Mouse (Mus musculus): ENCODE data around the gene Fchsd2.

Fchsd2 gene

DNA sequence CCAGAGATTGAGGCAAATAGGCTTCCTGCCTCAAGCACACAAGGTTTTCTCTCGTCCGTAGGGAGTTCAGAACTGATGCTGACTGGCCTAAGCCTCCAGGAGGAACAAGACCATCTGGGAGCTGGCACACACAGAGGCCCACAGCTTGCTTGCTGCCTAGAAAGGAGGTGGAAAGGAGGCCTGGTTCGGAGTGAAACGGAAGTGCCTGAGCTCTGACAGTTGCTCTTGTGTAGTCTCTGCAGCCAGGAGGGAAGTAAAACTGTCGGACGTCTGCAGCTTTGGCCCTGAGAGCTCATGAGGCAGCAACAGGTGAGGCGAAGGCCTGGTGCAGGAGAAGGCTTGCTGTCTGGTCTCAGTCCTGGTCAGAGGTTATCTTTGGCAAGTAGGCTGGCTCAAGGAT is at the start of gene Fchsd2:
Gene Fchsd2 (plus strand): TSS at position 246 of the 400 bp plus-strand sequence.
- DNase-seq (ENCODE audit: extremely low read depth, low read depth), result no peak

DNA sequence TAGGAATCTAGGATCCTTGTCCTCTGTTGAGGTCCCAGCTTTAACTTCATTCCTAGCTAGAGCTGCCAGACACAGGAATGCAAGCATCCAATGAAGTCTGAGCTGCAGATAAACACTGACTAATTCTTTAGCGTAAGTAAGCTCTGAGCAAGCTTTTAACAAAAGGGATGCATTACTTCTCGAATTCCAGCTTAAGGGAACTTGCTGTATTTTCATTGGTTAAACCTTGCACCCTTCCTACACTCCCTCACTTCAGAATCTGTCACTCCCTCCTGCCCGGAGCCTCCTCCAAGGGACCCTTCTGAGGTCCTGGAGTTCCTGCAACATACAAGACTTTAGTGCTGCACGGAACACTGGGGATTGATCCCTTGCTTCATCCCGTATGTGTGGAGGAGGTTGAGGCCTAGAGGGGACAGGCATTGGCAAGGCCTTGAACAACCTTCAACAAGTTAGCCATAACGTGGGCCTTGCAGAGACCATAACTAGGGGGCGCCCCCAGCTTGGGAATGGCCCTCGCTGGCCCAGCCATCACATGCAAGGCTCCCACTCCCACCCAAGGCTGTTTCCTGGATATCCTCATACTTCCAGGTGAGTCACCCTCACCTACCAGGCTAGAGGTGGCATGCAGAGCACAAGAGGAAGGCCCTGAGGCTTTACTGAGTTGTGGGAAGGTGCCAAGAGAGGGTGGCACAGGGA is 48.7 kb upstream of the Fchsd2 start:
- no peak for DNase-seq (ENCODE audit: extremely low read depth, low read depth)

DNA sequence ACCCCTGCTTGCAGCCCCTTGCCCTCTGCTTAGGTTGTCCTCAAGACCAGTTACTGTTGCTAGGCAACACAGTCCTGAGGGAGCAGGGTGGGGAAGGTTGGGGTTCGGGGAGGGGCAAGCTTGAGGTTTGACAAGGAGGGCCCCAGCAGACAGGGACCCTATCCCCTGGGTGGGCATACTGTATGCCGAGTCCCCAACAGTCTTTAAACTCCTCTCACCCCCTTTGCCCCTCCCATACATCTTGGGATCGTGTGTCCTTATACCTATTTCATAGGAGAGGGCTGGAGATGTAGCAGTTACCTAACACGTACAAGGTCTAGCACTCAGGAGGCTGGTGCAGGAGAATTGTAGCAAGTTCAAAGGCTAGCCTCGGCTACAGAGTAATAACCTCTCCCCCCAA is 44.4 kb upstream of the Fchsd2 start:
- DNase-seq (ENCODE audit: extremely low read depth, low read depth), result no peak

DNA sequence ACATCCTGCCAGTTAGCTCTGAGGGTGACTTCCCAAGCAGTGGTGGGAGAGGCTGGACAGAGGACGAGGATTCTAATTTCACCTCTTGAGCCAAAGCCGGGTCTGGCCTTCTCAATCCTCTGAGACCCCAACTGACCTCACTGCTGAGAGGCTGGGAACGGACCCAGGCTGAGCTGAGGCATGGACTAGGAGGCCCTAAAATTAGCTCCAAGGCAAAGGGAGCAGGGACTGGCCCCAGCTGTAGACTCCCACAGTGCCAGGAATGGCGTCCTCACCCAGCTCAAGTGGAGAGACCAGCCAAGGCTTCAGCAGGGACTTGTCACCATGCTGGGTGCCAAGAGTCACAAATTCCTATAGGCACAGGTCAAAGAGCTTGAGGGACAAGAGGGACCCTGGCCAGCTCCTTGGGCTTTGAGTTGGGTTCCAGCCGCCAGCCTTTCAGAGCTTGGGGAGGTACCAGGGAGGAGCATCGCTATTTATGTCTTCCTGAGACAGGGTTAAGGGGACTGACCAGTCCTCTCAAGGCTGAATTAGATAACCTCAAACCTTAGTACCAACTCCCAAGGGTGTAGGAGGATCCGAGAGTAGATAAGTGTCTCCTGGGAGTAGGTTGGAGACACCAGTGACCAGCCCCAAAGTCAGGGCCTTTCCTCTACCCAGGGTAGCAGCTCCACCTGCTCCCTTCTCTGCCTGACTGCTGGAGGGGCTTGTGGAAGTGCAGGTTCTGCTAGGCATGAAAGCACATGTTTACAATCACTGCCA is 43.2 kb upstream of the Fchsd2 start:
- no peak for DNase-seq (ENCODE audit: extremely low read depth, low read depth)

DNA sequence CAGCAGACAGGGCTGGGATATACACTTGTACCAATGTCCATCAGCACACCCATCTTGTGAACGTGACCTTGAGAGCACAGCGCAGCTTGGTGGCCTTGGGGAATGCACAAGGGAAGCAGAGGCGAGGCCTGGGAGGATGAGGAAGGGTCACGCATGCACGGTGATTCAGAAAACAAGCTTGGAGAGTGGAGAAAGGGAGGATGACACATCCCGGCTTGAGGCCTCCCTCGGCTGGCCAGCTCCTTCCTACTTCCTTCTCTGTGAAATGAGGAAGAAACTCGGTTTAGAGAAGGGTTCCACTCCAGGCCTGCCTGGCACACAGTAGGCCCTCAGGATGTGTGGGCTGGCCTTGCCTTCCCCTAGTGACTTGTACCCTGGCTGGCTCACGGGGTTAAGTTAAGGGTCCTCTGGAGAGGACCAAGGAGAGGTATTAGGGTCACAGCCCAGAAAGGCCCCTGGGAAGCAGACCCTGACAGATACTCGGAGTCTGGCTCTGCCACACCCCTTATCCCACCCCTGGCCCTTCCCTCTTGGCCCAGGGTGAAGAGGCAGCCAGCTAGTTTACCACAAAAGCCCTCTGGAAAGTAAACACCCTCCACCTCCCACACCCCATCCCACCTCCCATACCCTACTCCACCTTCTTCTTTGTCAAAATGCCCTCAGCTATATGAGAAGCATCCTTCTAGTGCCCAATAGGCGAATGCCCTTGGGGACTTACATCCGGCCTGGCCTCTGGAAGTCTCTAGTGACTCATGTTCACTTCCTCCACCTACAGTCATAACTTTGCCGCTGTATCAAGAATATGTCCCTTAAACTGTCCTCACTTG is 41.7 kb upstream of the Fchsd2 start:
- DNase-seq (ENCODE audit: extremely low read depth, low read depth), result peak; percentile 23

DNA sequence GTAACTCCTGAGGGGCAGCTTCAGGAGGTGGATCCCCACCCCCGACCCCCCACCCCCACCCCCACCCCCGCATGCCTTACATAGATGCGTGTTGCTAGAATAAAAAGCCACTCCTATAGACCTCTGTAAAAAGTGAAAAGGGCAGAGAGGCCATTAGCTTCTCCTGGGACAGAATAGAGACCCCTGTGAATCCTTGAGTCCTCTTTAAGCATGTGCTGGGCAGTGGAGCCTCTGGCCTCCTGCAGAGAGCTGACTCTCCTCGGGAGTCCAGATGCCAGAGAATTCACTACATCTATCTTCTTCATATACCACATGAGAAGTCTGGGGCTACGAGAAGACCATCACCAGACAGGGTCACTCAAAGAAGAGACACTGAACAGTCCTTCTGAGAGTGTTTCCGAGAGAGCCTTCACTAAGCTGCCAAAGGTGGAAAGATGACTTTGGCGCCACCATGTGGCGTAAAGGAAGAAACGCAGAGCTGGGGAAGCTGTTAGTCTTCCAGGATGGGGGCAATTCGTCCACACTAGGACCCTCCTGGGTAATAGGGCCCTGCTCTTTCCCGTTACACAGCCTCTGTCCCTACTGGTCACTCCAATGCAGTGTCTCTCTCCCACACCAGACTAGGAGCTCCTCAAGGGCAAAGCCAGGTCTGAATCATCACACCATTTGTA is 41.0 kb upstream of the Fchsd2 start:
- peak; percentile 47 for DNase-seq (ENCODE audit: extremely low read depth, low read depth)

DNA sequence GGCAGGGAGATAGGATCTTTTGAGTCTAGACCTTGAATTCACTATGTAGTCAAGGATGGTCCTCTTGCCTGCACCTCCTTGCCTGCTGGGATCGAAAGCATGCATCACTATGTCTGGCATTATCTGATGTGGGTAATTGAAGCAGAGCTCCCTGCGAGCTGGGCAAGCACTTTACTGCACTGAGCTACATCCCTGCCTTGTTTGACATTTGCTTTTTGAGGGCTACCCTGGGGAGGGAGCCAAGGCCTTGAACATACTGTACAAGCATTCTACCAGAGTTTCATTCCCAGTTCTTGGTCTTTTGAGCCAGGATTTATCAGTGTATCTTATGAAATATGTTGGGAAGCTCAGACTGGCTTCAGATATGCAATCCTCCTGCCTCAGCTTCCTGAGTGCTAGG is 39.5 kb upstream of the Fchsd2 start:
- DNase-seq (ENCODE audit: extremely low read depth, low read depth), result no peak

DNA sequence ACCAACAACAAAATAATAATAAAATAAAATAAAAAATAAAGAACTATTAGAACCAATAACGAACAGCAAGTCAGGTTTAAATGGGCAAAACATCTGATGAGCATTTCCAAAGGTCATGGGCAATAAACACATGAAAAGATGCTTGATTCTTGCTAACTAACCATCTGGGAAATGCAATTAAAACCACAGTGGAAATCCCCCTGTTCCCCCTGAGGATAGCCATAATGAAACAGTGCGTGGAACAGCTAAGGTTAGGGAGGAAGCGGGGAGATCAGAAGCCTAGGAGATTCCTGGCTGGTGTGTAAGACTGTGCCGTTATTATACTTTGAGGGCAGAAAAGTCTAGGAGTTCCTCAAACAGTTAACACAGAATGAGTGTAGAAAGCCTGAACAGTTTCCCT is 35.4 kb upstream of the Fchsd2 start:
- DNase-seq (ENCODE audit: extremely low read depth, low read depth), result no peak

GRCm38 (mm10) chr7:101059188-101059587 is 33.5 kb upstream of the Fchsd2 start:
- no peak for DNase-seq (ENCODE audit: extremely low read depth, low read depth)

- no peak for DNase-seq (ENCODE audit: extremely low read depth, low read depth)
Measured at GRCm38 (mm10) chr7:101060476-101060875, 32.2 kb upstream of the Fchsd2 start.

DNA sequence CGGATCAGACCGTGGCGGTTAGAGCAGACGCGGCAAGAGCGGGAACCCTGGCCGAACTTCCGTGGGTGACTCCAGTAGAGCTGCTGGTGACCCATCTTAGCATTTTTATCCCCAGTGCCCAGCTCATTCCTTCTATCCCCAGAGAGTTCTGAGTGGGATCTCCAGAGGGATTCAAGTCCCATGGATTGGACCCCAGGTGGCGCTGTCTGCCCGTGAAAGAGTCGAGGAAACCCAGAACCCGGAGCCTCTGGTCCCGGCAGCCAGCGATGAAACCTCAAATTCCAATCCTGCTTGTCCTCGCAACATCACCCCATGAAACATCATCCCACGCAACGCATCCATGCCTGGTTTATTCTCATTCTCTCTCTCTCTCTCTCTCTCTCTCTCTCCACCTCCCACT is 31.3 kb upstream of the Fchsd2 start:
- DNase-seq (ENCODE audit: extremely low read depth, low read depth), result peak; percentile 28

GRCm38 (mm10) chr7:101062246-101062645 is 30.4 kb upstream of the Fchsd2 start:
- DNase-seq (ENCODE audit: extremely low read depth, low read depth), result no peak

GRCm38 (mm10) chr7:101063523-101063922 is 29.1 kb upstream of the Fchsd2 start:
- no peak for DNase-seq (ENCODE audit: extremely low read depth, low read depth)

- DNase-seq (ENCODE audit: extremely low read depth, low read depth), result no peak
Measured at GRCm38 (mm10) chr7:101064697-101065688, 27.7 kb upstream of the Fchsd2 start.

GRCm38 (mm10) chr7:101066009-101066408 is 26.7 kb upstream of the Fchsd2 start:
- DNase-seq (ENCODE audit: extremely low read depth, low read depth), result no peak

GRCm38 (mm10) chr7:101066650-101067346 is 25.9 kb upstream of the Fchsd2 start:
- no peak for DNase-seq (ENCODE audit: extremely low read depth, low read depth)

GRCm38 (mm10) chr7:101067521-101067920 is 25.1 kb upstream of the Fchsd2 start:
- DNase-seq (ENCODE audit: extremely low read depth, low read depth), result no peak

DNA sequence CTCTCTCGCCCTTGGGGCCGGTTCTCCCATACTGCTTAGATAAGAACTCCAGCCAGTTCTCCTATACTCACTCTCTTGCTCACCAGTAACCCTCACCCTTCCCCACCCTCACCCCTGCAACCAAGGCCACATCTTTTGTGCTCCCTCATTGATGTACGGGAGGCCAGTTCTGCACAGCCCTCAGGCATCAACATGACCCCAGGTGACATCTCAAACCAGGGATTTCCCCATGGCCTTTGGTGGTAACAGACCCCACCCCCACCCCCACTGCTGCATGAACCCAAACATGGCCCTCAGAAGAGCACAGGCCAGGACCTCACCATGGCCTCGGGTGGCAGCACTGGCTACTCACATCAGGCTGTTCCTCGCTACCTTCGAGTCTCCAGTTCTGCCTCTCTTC is 23.4 kb upstream of the Fchsd2 start:
- no peak for DNase-seq (ENCODE audit: extremely low read depth, low read depth)

GRCm38 (mm10) chr7:101070406-101070805 is 22.3 kb upstream of the Fchsd2 start:
- DNase-seq (ENCODE audit: extremely low read depth, low read depth), result peak; percentile 89

GRCm38 (mm10) chr7:101071020-101071419 is 21.6 kb upstream of the Fchsd2 start:
- no peak for DNase-seq (ENCODE audit: extremely low read depth, low read depth)

Data from MEL-GATA-1-ER (cell line).